Mouse (Mus musculus): Measurements from ENCODE around the gene Atp6v0a4. TPM values are rescaled to one million over a fixed set of nuclear protein-coding genes. Genes with fewer than 3 reads are reported as not detected.

The Atp6v0a4 gene
- polyA plus RNA-seq, 1 experiment from 2014 or later = not detected

GRCm38 (mm10) chr6:38096961-38097370 lies 27.4 kb downstream of the Atp6v0a4 start:
- no peak overlapping the region for H3K27ac ChIP-seq (ENCODE audit: low read depth, low read length)
- H3K36me3 ChIP-seq (ENCODE audit: control insufficient read depth, insufficient read depth, low read length) = no peaks in the 10 kb centered on the region
- DNase-seq (ENCODE audit: low spot score, missing footprints) = no peak
- ATAC-seq (ENCODE audit: low FRiP score) = no peak
- no peak overlapping the region for H3K9ac ChIP-seq (ENCODE audit: low read length)
- H3K4me1 ChIP-seq (ENCODE audit: control insufficient read depth, insufficient read depth, low read length) = no peaks in the 10 kb centered on the region
- no peaks in the 10 kb centered on the region for H3K27me3 ChIP-seq (ENCODE audit: control insufficient read depth, insufficient read depth, low read length)
- no peaks in the 10 kb centered on the region for H3K9me3 ChIP-seq (ENCODE audit: control insufficient read depth, low read length)
- WGBS = 65% methylated on average over 5 of the region's 5 CpGs
- H3K4me2 ChIP-seq = no peak overlapping the region
- no peak overlapping the region for H3K4me3 ChIP-seq (ENCODE audit: low read depth, low read length)

GRCm38 (mm10) chr6:38094701-38095100 lies 29.7 kb downstream of the Atp6v0a4 start:
- 94% methylated on average over 10 of the region's 10 CpGs for WGBS
- no peaks in the 10 kb centered on the region for H3K27me3 ChIP-seq (ENCODE audit: control insufficient read depth, insufficient read depth, low read length)
- no peak for DNase-seq (ENCODE audit: low spot score, missing footprints)
- H3K4me3 ChIP-seq (ENCODE audit: low read depth, low read length) = no peak overlapping the region
- no peaks in the 10 kb centered on the region for H3K36me3 ChIP-seq (ENCODE audit: control insufficient read depth, insufficient read depth, low read length)
- no peak overlapping the region for H3K27ac ChIP-seq (ENCODE audit: low read depth, low read length)
- H3K4me1 ChIP-seq (ENCODE audit: control insufficient read depth, insufficient read depth, low read length) = no peaks in the 10 kb centered on the region
- ATAC-seq (ENCODE audit: low FRiP score) = no peak
- no peak overlapping the region for H3K4me2 ChIP-seq
- H3K9me3 ChIP-seq (ENCODE audit: control insufficient read depth, low read length) = no peaks in the 10 kb centered on the region
- no peak overlapping the region for H3K9ac ChIP-seq (ENCODE audit: low read length)

GRCm38 (mm10) chr6:38092539-38092938 lies 31.8 kb downstream of the Atp6v0a4 start:
- DNase-seq (ENCODE audit: low spot score, missing footprints) (no peak), ATAC-seq (ENCODE audit: low FRiP score) (no peak)
- H3K4me1 ChIP-seq (ENCODE audit: control insufficient read depth, insufficient read depth, low read length) = no peaks in the 10 kb centered on the region
- no peaks in the 10 kb centered on the region for H3K9me3 ChIP-seq (ENCODE audit: control insufficient read depth, low read length)
- no peak overlapping the region for H3K27ac ChIP-seq (ENCODE audit: low read depth, low read length)
- no peak overlapping the region for H3K9ac ChIP-seq (ENCODE audit: low read length)
- 94% methylated on average over 8 of the region's 8 CpGs for WGBS
- no peak overlapping the region for H3K4me2 ChIP-seq
- H3K4me3 ChIP-seq (ENCODE audit: low read depth, low read length) = no peak overlapping the region
- no peaks in the 10 kb centered on the region for H3K36me3 ChIP-seq (ENCODE audit: control insufficient read depth, insufficient read depth, low read length)
- no peaks in the 10 kb centered on the region for H3K27me3 ChIP-seq (ENCODE audit: control insufficient read depth, insufficient read depth, low read length)

- ATAC-seq (ENCODE audit: low FRiP score) (no peak), DNase-seq (ENCODE audit: low spot score, missing footprints) (no peak)
- no peaks in the 10 kb centered on the region for H3K27me3 ChIP-seq (ENCODE audit: control insufficient read depth, insufficient read depth, low read length)
- no peak overlapping the region for H3K4me3 ChIP-seq (ENCODE audit: low read depth, low read length)
- H3K27ac ChIP-seq (ENCODE audit: low read depth, low read length) = no peak overlapping the region
- no peak overlapping the region for H3K9ac ChIP-seq (ENCODE audit: low read length)
- no peaks in the 10 kb centered on the region for H3K4me1 ChIP-seq (ENCODE audit: control insufficient read depth, insufficient read depth, low read length)
- H3K4me2 ChIP-seq = no peak overlapping the region
- WGBS = 88% methylated on average over 9 of the region's 9 CpGs
- H3K9me3 ChIP-seq (ENCODE audit: control insufficient read depth, low read length) = no peaks in the 10 kb centered on the region
- H3K36me3 ChIP-seq (ENCODE audit: control insufficient read depth, insufficient read depth, low read length) = no peaks in the 10 kb centered on the region
Measured at GRCm38 (mm10) chr6:38087242-38088026, 37.0 kb downstream of the Atp6v0a4 start.

GRCm38 (mm10) chr6:38083204-38083603 lies 41.2 kb downstream of the Atp6v0a4 start:
- Histone ChIP-seq H3K36me3 (ENCODE audit: control insufficient read depth, insufficient read depth, low read length) (no peaks in the 10 kb centered on the region), H3K4me3 (ENCODE audit: low read depth, low read length) (no peak overlapping the region), H3K4me1 (ENCODE audit: control insufficient read depth, insufficient read depth, low read length) (no peaks in the 10 kb centered on the region), H3K9ac (ENCODE audit: low read length) (no peak overlapping the region), H3K27me3 (ENCODE audit: control insufficient read depth, insufficient read depth, low read length) (no peaks in the 10 kb centered on the region), H3K4me2 (no peak overlapping the region), H3K9me3 (ENCODE audit: control insufficient read depth, low read length) (no peaks in the 10 kb centered on the region), H3K27ac (ENCODE audit: low read depth, low read length) (no peak overlapping the region)
- ATAC-seq (ENCODE audit: low FRiP score) (no peak), DNase-seq (ENCODE audit: low spot score, missing footprints) (no peak)
- 37% methylated on average over 4 of the region's 4 CpGs for WGBS

GRCm38 (mm10) chr6:38081727-38082341 lies 42.6 kb downstream of the Atp6v0a4 start:
- no peak overlapping the region for H3K4me2 ChIP-seq
- ATAC-seq (ENCODE audit: low FRiP score) = no peak
- H3K27ac ChIP-seq (ENCODE audit: low read depth, low read length) = no peak overlapping the region
- no peaks in the 10 kb centered on the region for H3K4me1 ChIP-seq (ENCODE audit: control insufficient read depth, insufficient read depth, low read length)
- no peaks in the 10 kb centered on the region for H3K27me3 ChIP-seq (ENCODE audit: control insufficient read depth, insufficient read depth, low read length)
- no peak for DNase-seq (ENCODE audit: low spot score, missing footprints)
- no peaks in the 10 kb centered on the region for H3K36me3 ChIP-seq (ENCODE audit: control insufficient read depth, insufficient read depth, low read length)
- H3K4me3 ChIP-seq (ENCODE audit: low read depth, low read length) = no peak overlapping the region
- no peak overlapping the region for H3K9ac ChIP-seq (ENCODE audit: low read length)
- H3K9me3 ChIP-seq (ENCODE audit: control insufficient read depth, low read length) = no peaks in the 10 kb centered on the region
- WGBS = 63% methylated on average over 11 of the region's 11 CpGs

- Histone ChIP-seq H3K27ac (ENCODE audit: low read depth, low read length) (no peak overlapping the region), H3K9ac (ENCODE audit: low read length) (no peak overlapping the region), H3K9me3 (ENCODE audit: control insufficient read depth, low read length) (no peaks in the 10 kb centered on the region), H3K4me1 (ENCODE audit: control insufficient read depth, insufficient read depth, low read length) (no peaks in the 10 kb centered on the region), H3K4me3 (ENCODE audit: low read depth, low read length) (no peak overlapping the region), H3K27me3 (ENCODE audit: control insufficient read depth, insufficient read depth, low read length) (no peaks in the 10 kb centered on the region), H3K36me3 (ENCODE audit: control insufficient read depth, insufficient read depth, low read length) (no peaks in the 10 kb centered on the region), H3K4me2 (no peak overlapping the region)
- DNase-seq (ENCODE audit: low spot score, missing footprints) = no peak
- no peak for ATAC-seq (ENCODE audit: low FRiP score)
- WGBS = 81% methylated on average over 4 of the region's 4 CpGs
Measured at GRCm38 (mm10) chr6:38080364-38080763, 44.0 kb downstream of the Atp6v0a4 start.

GRCm38 (mm10) chr6:38073592-38073991 lies 50.8 kb downstream of the Atp6v0a4 start:
- DNase-seq (ENCODE audit: low spot score, missing footprints) (no peak), ATAC-seq (ENCODE audit: low FRiP score) (no peak)
- H3K36me3 ChIP-seq (ENCODE audit: control insufficient read depth, insufficient read depth, low read length) = no peaks in the 10 kb centered on the region
- H3K27ac ChIP-seq (ENCODE audit: low read depth, low read length) = no peak overlapping the region
- no peaks in the 10 kb centered on the region for H3K4me1 ChIP-seq (ENCODE audit: control insufficient read depth, insufficient read depth, low read length)
- no peaks in the 10 kb centered on the region for H3K27me3 ChIP-seq (ENCODE audit: control insufficient read depth, insufficient read depth, low read length)
- H3K9me3 ChIP-seq (ENCODE audit: control insufficient read depth, low read length) = 0 out of 2 replicates have a peak, but pooled peaks cover 3% of the 10 kb centered on the region
- H3K9ac ChIP-seq (ENCODE audit: low read length) = no peak overlapping the region
- H3K4me3 ChIP-seq (ENCODE audit: low read depth, low read length) = no peak overlapping the region
- H3K4me2 ChIP-seq = no peak overlapping the region
- 96% methylated on average over 3 of the region's 3 CpGs for WGBS

- no peak for DNase-seq (ENCODE audit: low spot score, missing footprints)
- 0 out of 2 replicates have a peak, but pooled peaks cover 3% of the 10 kb centered on the region for H3K9me3 ChIP-seq (ENCODE audit: control insufficient read depth, low read length)
- H3K9ac ChIP-seq (ENCODE audit: low read length) = no peak overlapping the region
- H3K4me3 ChIP-seq (ENCODE audit: low read depth, low read length) = no peak overlapping the region
- no peaks in the 10 kb centered on the region for H3K36me3 ChIP-seq (ENCODE audit: control insufficient read depth, insufficient read depth, low read length)
- H3K4me1 ChIP-seq (ENCODE audit: control insufficient read depth, insufficient read depth, low read length) = no peaks in the 10 kb centered on the region
- H3K4me2 ChIP-seq = no peak overlapping the region
- ATAC-seq (ENCODE audit: low FRiP score) = no peak
- no peaks in the 10 kb centered on the region for H3K27me3 ChIP-seq (ENCODE audit: control insufficient read depth, insufficient read depth, low read length)
- no peak overlapping the region for H3K27ac ChIP-seq (ENCODE audit: low read depth, low read length)
- WGBS = 77% methylated on average over 5 of the region's 5 CpGs
Measured at GRCm38 (mm10) chr6:38072137-38072796, 52.1 kb downstream of the Atp6v0a4 start.

All from midbrain, embryonic 11.5 days (tissue).